Mouse (Mus musculus) stomach, adult 2 months (tissue): ENCODE measurements around the gene 1700011M02Rik. TPM values are rescaled to one million over a fixed set of nuclear protein-coding genes. Genes with fewer than 3 reads are reported as not detected.

Experiments used
- polyA plus RNA-seq: library from polyadenylated mRNA; depleted of rRNA; stranded (reverse); fragments of >200 nt; gene quantifications from 2 replicates; pipeline ENCODE4 v1.2.3, GENCODE M21; 2012; rRNA removed

The 1700011M02Rik gene
- not detected in 2 replicates for polyA plus RNA-seq

GRCm38 (mm10) chrX:102908587-102908986 lies at the start of gene 1700011M02Rik, which contains the start of gene Dmrtc1a:
Gene 1700011M02Rik (plus strand): TSS chrX:102908905.
Gene Dmrtc1a (minus strand): TSS chrX:102908687.

GRCm38 (mm10) chrX:102867871-102868270 lies 40.8 kb upstream of the 1700011M02Rik start, which contains the start of gene 1700031F05Rik:
Gene 1700031F05Rik (minus strand): TSS chrX:102867971.

GRCm38 (mm10) chrX:102928072-102928471 lies 19.4 kb downstream of the 1700011M02Rik start, which contains the start of gene 1700018G05Rik:
Gene 1700018G05Rik (plus strand): TSS chrX:102928372.

Other genes starting within 250 kb of the 1700011M02Rik start
- gene Gm3880, start 221.9 kb upstream of the 1700011M02Rik start, polyA plus RNA-seq, result 3.4 and 3.5 TPM in 2 replicates
- gene Gm9112, start 201.3 kb upstream of the 1700011M02Rik start, polyA plus RNA-seq, result not detected in 2 replicates
- gene Dmrtc1b, start 201.0 kb upstream of the 1700011M02Rik start, polyA plus RNA-seq, result not detected in 2 replicates
- gene Dmrtc1c1, start 105.9 kb upstream of the 1700011M02Rik start, polyA plus RNA-seq, result not detected in 2 replicates
- not detected in 2 replicates for gene Dmrtc1c2, start 54.3 kb upstream of the 1700011M02Rik start, polyA plus RNA-seq
- not detected in 2 replicates for gene 1700031F05Rik, start 40.9 kb upstream of the 1700011M02Rik start, polyA plus RNA-seq
- gene Dmrtc1a, start 218 bp upstream of the 1700011M02Rik start, polyA plus RNA-seq, result 0.15 and 0.18 TPM in 2 replicates
- not detected in 2 replicates for gene 1700018G05Rik, start 19.5 kb downstream of the 1700011M02Rik start, polyA plus RNA-seq